Mouse (Mus musculus) bone marrow, adult 2 months (tissue): Measurements from ENCODE around the gene Cacna2d4.

Experiments
- CTCF ChIP-seq: fragments of 200-500 bp; IDR thresholded peaks from 2 replicates; pipeline ENCODE4 v1.5.1; 2011; ENCODE audit warnings: low read length, control low read depth; ENCODE audit not compliant: control insufficient read depth, insufficient read depth
- POLR2A ChIP-seq: fragments of 200-500 bp; IDR thresholded peaks from 2 replicates; pipeline ENCODE4 v1.6.1; 2011; ENCODE audit warnings: low read depth, mild to moderate bottlenecking, control low read depth, low read length, borderline replicate concordance; ENCODE audit not compliant: control insufficient read depth

GRCm38 (mm10) chr6:119324776-119325175 is 88.5 kb downstream of the Cacna2d4 start:
- no peak for TF ChIP-seq CTCF
- no peak for TF ChIP-seq POLR2A
